Mouse (Mus musculus) small intestine, adult 2 months (tissue): ENCODE results near the gene Supt3.

Experiments used
- CTCF ChIP-seq: fragments of 200-500 bp; IDR thresholded peaks from 2 replicates; pipeline ENCODE4 v1.5.1; 2012; ENCODE audit warnings: low read depth, mild to moderate bottlenecking, control low read depth, inconsistent platforms, low read length, moderate library complexity, mixed read lengths; ENCODE audit not compliant: insufficient replicate concordance, insufficient read length; ENCODE audit errors: extremely low read depth
- POLR2A ChIP-seq: fragments of 200-500 bp; IDR thresholded peaks from 2 replicates; pipeline ENCODE4 v1.6.1; 2012; ENCODE audit warnings: low read depth, mild to moderate bottlenecking, control low read depth, inconsistent platforms, low read length, moderate library complexity

- TF ChIP-seq POLR2A (no peak), CTCF (no peak)
Measured at GRCm38 (mm10) chr17:44783143-44783542, 6.2 kb downstream of the Supt3 start.
